Mouse (Mus musculus) heart, adult 8-10 months (tissue): ENCODE data around the gene Eef1g. TPM values are rescaled to one million over a fixed set of nuclear protein-coding genes. Genes with fewer than 3 reads are reported as not detected.
A peak's percentile ranks its signal among the peaks of the same experiment; 100 is the strongest.
"Not testable (repeated sequence)": the region's sequence is repeated elsewhere in the genome, so short reads cannot be mapped to it uniquely, and the experiment has no call there.

Source experiments
- DNase-seq: peaks from one replicate; pipeline ENCODE4 v3.0.0; 2022; ENCODE audit warnings: low spot score
- total RNA-seq, 4 experiments: library from RNA; stranded (reverse); gene quantifications; 2 replicates each; pipeline ENCODE4 v1.2.4; 2022

Gene Eef1g
- total RNA-seq, 4 experiments from 2014 or later = 209 to 232 (median 227) TPM

- DNase-seq = peak; percentile 62
Observed at GRCm38 (mm10) chr19:8944750-8945149, 22.1 kb upstream of the Eef1g start.

GRCm38 (mm10) chr19:8945251-8945650 is 21.6 kb upstream of the Eef1g start:
- no peak for DNase-seq

- no peak for DNase-seq
Observed at GRCm38 (mm10) chr19:8946929-8947328, 19.9 kb upstream of the Eef1g start.

- no peak for DNase-seq
Observed at GRCm38 (mm10) chr19:8950190-8950589, 16.7 kb upstream of the Eef1g start.

GRCm38 (mm10) chr19:8952241-8952640 is 14.6 kb upstream of the Eef1g start:
- no peak for DNase-seq

- peak; percentile 97 for DNase-seq
Observed at GRCm38 (mm10) chr19:8953135-8954039, 13.5 kb upstream of the Eef1g start, which contains the start of gene Tut1. Tut1 (plus strand) TSS chr19:8953847.

- no peak for DNase-seq
Observed at GRCm38 (mm10) chr19:8954171-8954570, 12.7 kb upstream of the Eef1g start.

GRCm38 (mm10) chr19:8962256-8962655 is 4.6 kb upstream of the Eef1g start:
- DNase-seq = no peak

GRCm38 (mm10) chr19:8965075-8965474 is 1.8 kb upstream of the Eef1g start:
- no peak for DNase-seq

GRCm38 (mm10) chr19:8965771-8966170 is 1.1 kb upstream of the Eef1g start:
- DNase-seq = no peak

GRCm38 (mm10) chr19:8966198-8966589 is 647 bp upstream of the Eef1g start:
- DNase-seq = no peak

- no peak for DNase-seq
Observed at GRCm38 (mm10) chr19:8967373-8967743, 517 bp downstream of the Eef1g start.

- DNase-seq = no peak
Observed at GRCm38 (mm10) chr19:8967893-8968292, 1.1 kb downstream of the Eef1g start.

GRCm38 (mm10) chr19:8972491-8972890 is 5.7 kb downstream of the Eef1g start:
- not testable (repeated sequence) for DNase-seq

- DNase-seq = no peak
Observed at GRCm38 (mm10) chr19:8974638-8975037, 7.8 kb downstream of the Eef1g start.

GRCm38 (mm10) chr19:8975491-8975890 is 8.7 kb downstream of the Eef1g start:
- DNase-seq = no peak

GRCm38 (mm10) chr19:8976535-8976934 is 9.7 kb downstream of the Eef1g start:
- no peak for DNase-seq

GRCm38 (mm10) chr19:8980771-8981170 is 13.9 kb downstream of the Eef1g start:
- DNase-seq = no peak

GRCm38 (mm10) chr19:8981450-8982168 is 14.8 kb downstream of the Eef1g start:
- no peak for DNase-seq

GRCm38 (mm10) chr19:8982303-8983149 is 15.7 kb downstream of the Eef1g start:
- DNase-seq = no peak

- no peak for DNase-seq
Observed at GRCm38 (mm10) chr19:8983150-8983650, 16.4 kb downstream of the Eef1g start.
